Mouse (Mus musculus): ENCODE data around the gene Tmbim1. TPM values are rescaled to one million over a fixed set of nuclear protein-coding genes. Genes with fewer than 3 reads are reported as not detected.

Tmbim1 gene
- polyA plus RNA-seq, 1 experiment from 2014 or later = 7.1 TPM

GRCm38 (mm10) chr1:74280591-74281325, 24.7 kb downstream of the Tmbim1 start:
- Histone ChIP-seq H3K9ac (replicated peaks) (no peak overlapping the region), H3K27ac (no peak overlapping the region), H3K36me3 (peaks cover 49% of the 10 kb centered on the region), H3K4me3 (replicated peaks) (no peak overlapping the region), H3K9me3 (no peaks in the 10 kb centered on the region), H3K4me2 (replicated peaks) (no peak overlapping the region), H3K4me1 (replicated peaks) (peaks cover 26% of the 10 kb centered on the region), H3K27me3 (no peaks in the 10 kb centered on the region)
- no peak for ATAC-seq
- WGBS = 97% methylated on average over 14 of the region's 14 CpGs

- Histone ChIP-seq H3K4me2 (replicated peaks) (no peak overlapping the region), H3K9ac (replicated peaks) (no peak overlapping the region), H3K36me3 (peaks cover 49% of the 10 kb centered on the region), H3K4me1 (replicated peaks) (peaks cover 20% of the 10 kb centered on the region), H3K4me3 (replicated peaks) (no peak overlapping the region), H3K27ac (no peak overlapping the region), H3K9me3 (no peaks in the 10 kb centered on the region), H3K27me3 (no peaks in the 10 kb centered on the region)
- no peak for ATAC-seq
- 91% methylated on average over 11 of the region's 11 CpGs for WGBS
These were observed 26.4 kb downstream of the Tmbim1 start for GRCm38 (mm10) chr1:74278988-74279387.

- 96% methylated on average over 10 of the region's 10 CpGs for WGBS
- Histone ChIP-seq H3K27ac (no peak within 1 kb of the TSS), H3K9me3 (no peaks in the 10 kb centered on the region), H3K27me3 (no peaks in the 10 kb centered on the region), H3K36me3 (peaks cover 49% of the 10 kb centered on the region), H3K4me2 (replicated peaks) (no peak within 1 kb of the TSS), H3K9ac (replicated peaks) (0 out of 2 replicates have a peak within 1 kb of the TSS, but pooled peaks have one; percentile 6), H3K4me1 (replicated peaks) (peaks cover 16% of the 10 kb centered on the region), H3K4me3 (replicated peaks) (no peak within 1 kb of the TSS)
- ATAC-seq = no peak
These were observed 26.9 kb downstream of the Tmbim1 start, which contains the start of gene Gpbar1 for GRCm38 (mm10) chr1:74278538-74278937. Gene Gpbar1 (plus strand): TSS chr1:74278550.

- peaks cover 10% of the 10 kb centered on the region for H3K4me1 ChIP-seq (replicated peaks)
- ATAC-seq = no peak
- WGBS = 58% methylated on average over 8 of the region's 8 CpGs
- H3K27ac ChIP-seq = no peak overlapping the region
- H3K4me2 ChIP-seq (replicated peaks) = no peak overlapping the region
- H3K9ac ChIP-seq (replicated peaks) = 0 out of 2 replicates have a peak overlapping the region, but pooled peaks have one; percentile 6
- no peak overlapping the region for H3K4me3 ChIP-seq (replicated peaks)
- peaks cover 47% of the 10 kb centered on the region for H3K36me3 ChIP-seq
- no peaks in the 10 kb centered on the region for H3K9me3 ChIP-seq
- no peaks in the 10 kb centered on the region for H3K27me3 ChIP-seq
These were observed 27.4 kb downstream of the Tmbim1 start for GRCm38 (mm10) chr1:74277883-74278537.

GRCm38 (mm10) chr1:74277041-74277440, 28.4 kb downstream of the Tmbim1 start:
- Histone ChIP-seq H3K27ac (no peak overlapping the region), H3K9ac (replicated peaks) (no peak overlapping the region), H3K4me3 (replicated peaks) (no peak overlapping the region), H3K36me3 (peaks cover 37% of the 10 kb centered on the region), H3K9me3 (no peaks in the 10 kb centered on the region), H3K27me3 (no peaks in the 10 kb centered on the region), H3K4me2 (replicated peaks) (no peak overlapping the region), H3K4me1 (replicated peaks) (0 out of 2 replicates have a peak, but pooled peaks cover 4% of the 10 kb centered on the region)
- 64% methylated on average over 6 of the region's 6 CpGs for WGBS
- ATAC-seq = no peak

GRCm38 (mm10) chr1:74275015-74275414, 30.4 kb downstream of the Tmbim1 start:
- WGBS = 53% methylated on average over 9 of the region's 9 CpGs
- H3K9me3 ChIP-seq = no peaks in the 10 kb centered on the region

GRCm38 (mm10) chr1:74271659-74272058, 33.8 kb downstream of the Tmbim1 start:
- 88% methylated on average over 4 of the region's 4 CpGs for WGBS
- Histone ChIP-seq H3K4me2 (replicated peaks) (no peak overlapping the region), H3K9me3 (no peaks in the 10 kb centered on the region), H3K27me3 (no peaks in the 10 kb centered on the region), H3K36me3 (peaks cover 29% of the 10 kb centered on the region), H3K9ac (replicated peaks) (no peak overlapping the region), H3K4me1 (replicated peaks) (no peaks in the 10 kb centered on the region), H3K4me3 (replicated peaks) (no peak overlapping the region), H3K27ac (no peak overlapping the region)
- ATAC-seq = no peak

More at GRCm38 (mm10) chr1:74275015-74275414, 30.4 kb downstream of the Tmbim1 start:
- H3K4me1 ChIP-seq (replicated peaks) = no peaks in the 10 kb centered on the region
- no peak overlapping the region for H3K4me2 ChIP-seq (replicated peaks)
- no peak overlapping the region for H3K27ac ChIP-seq
- peaks cover 21% of the 10 kb centered on the region for H3K36me3 ChIP-seq
- no peak for ATAC-seq
- no peak overlapping the region for H3K4me3 ChIP-seq (replicated peaks)
- no peak overlapping the region for H3K9ac ChIP-seq (replicated peaks)
- no peaks in the 10 kb centered on the region for H3K27me3 ChIP-seq

GRCm38 (mm10) chr1:74268750-74269149, 36.7 kb downstream of the Tmbim1 start:
- H3K27ac ChIP-seq = no peak overlapping the region
- H3K27me3 ChIP-seq = no peaks in the 10 kb centered on the region
- no peak overlapping the region for H3K9ac ChIP-seq (replicated peaks)
- no peak overlapping the region for H3K4me2 ChIP-seq (replicated peaks)
- ATAC-seq = no peak
- no peaks in the 10 kb centered on the region for H3K9me3 ChIP-seq
- H3K4me1 ChIP-seq (replicated peaks) = no peaks in the 10 kb centered on the region
- H3K4me3 ChIP-seq (replicated peaks) = no peak overlapping the region
- peaks cover 58% of the 10 kb centered on the region for H3K36me3 ChIP-seq
- WGBS = 86% methylated on average over 8 of the region's 8 CpGs

GRCm38 (mm10) chr1:74262510-74262909, 42.9 kb downstream of the Tmbim1 start:
- no peak overlapping the region for H3K27ac ChIP-seq
- H3K4me2 ChIP-seq (replicated peaks) = no peak overlapping the region
- H3K27me3 ChIP-seq = no peaks in the 10 kb centered on the region
- ATAC-seq = no peak
- no peaks in the 10 kb centered on the region for H3K4me1 ChIP-seq (replicated peaks)
- peaks cover 87% of the 10 kb centered on the region for H3K36me3 ChIP-seq
- H3K9ac ChIP-seq (replicated peaks) = no peak overlapping the region
- no peaks in the 10 kb centered on the region for H3K9me3 ChIP-seq
- 97% methylated on average over 6 of the region's 6 CpGs for WGBS
- no peak overlapping the region for H3K4me3 ChIP-seq (replicated peaks)

- H3K27ac ChIP-seq = no peak overlapping the region
- no peaks in the 10 kb centered on the region for H3K9me3 ChIP-seq
- no peaks in the 10 kb centered on the region for H3K27me3 ChIP-seq
- H3K9ac ChIP-seq (replicated peaks) = no peak overlapping the region
- no peak overlapping the region for H3K4me3 ChIP-seq (replicated peaks)
- no peaks in the 10 kb centered on the region for H3K4me1 ChIP-seq (replicated peaks)
- ATAC-seq = no peak
- WGBS = 84% methylated on average over 4 of the region's 4 CpGs
- peaks cover 81% of the 10 kb centered on the region for H3K36me3 ChIP-seq
- H3K4me2 ChIP-seq (replicated peaks) = no peak overlapping the region
These were observed 48.6 kb downstream of the Tmbim1 start for GRCm38 (mm10) chr1:74256782-74257181.

- H3K4me3 ChIP-seq (replicated peaks) = no peak overlapping the region
- 97% methylated on average over 8 of the region's 8 CpGs for WGBS
- H3K9me3 ChIP-seq = no peaks in the 10 kb centered on the region
- H3K4me2 ChIP-seq (replicated peaks) = no peak overlapping the region
- peaks cover 88% of the 10 kb centered on the region for H3K36me3 ChIP-seq
- H3K9ac ChIP-seq (replicated peaks) = no peak overlapping the region
- no peaks in the 10 kb centered on the region for H3K27me3 ChIP-seq
- no peak overlapping the region for H3K27ac ChIP-seq
- H3K4me1 ChIP-seq (replicated peaks) = no peaks in the 10 kb centered on the region
- ATAC-seq = no peak
These were observed 49.6 kb downstream of the Tmbim1 start for GRCm38 (mm10) chr1:74255704-74256345.

- no peak overlapping the region for H3K4me3 ChIP-seq (replicated peaks)
- no peak overlapping the region for H3K27ac ChIP-seq
- no peak for ATAC-seq
- H3K9me3 ChIP-seq = no peaks in the 10 kb centered on the region
- H3K4me1 ChIP-seq (replicated peaks) = no peaks in the 10 kb centered on the region
- H3K9ac ChIP-seq (replicated peaks) = no peak overlapping the region
- no peaks in the 10 kb centered on the region for H3K27me3 ChIP-seq
- H3K4me2 ChIP-seq (replicated peaks) = no peak overlapping the region
- 95% methylated on average over 4 of the region's 4 CpGs for WGBS
- H3K36me3 ChIP-seq = peaks cover 67% of the 10 kb centered on the region
These were observed 55.3 kb downstream of the Tmbim1 start for GRCm38 (mm10) chr1:74250096-74250495.
